Mouse (Mus musculus): Measurements from ENCODE around the gene Tbl1xr1. TPM values are rescaled to one million over a fixed set of nuclear protein-coding genes. Genes with fewer than 3 reads are reported as not detected.

Tbl1xr1 gene
- polyA plus RNA-seq, 1 experiment from 2014 or later = 29.0 TPM

DNA sequence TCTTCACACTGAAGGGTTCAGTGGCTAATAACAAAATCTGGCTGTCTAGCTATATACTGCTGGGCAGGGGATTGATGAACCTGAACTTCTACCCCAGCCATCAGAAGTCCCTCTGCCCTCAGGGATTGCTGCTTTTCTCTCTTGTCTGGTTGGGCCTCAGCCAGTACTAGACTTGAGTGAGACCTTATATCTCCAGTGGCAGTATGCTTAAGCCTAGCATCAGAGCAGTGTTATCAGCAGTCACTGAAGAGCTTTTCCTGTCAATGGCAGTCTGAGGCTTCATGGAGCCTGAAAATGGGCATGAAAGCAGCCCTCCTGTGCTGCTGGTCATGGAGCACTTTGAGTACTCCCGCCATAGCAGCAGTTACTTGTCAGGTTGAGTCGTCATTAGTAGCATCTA, 46.7 kb downstream of the Tbl1xr1 start:
- Histone ChIP-seq H3K4me3 (no peak overlapping the region), H3K27me3 (no peaks in the 10 kb centered on the region), H3K36me3 (no peaks in the 10 kb centered on the region), H3K4me2 (no peak overlapping the region), H3K9me3 (no peaks in the 10 kb centered on the region), H3K9ac (no peak overlapping the region), H3K27ac (no peak overlapping the region), H3K4me1 (0 out of 2 replicates have a peak, but pooled peaks cover 14% of the 10 kb centered on the region)
- WGBS = 65% methylated on average over 2 of the region's 2 CpGs
- ATAC-seq (ENCODE audit: borderline replicate concordance, extremely low read depth, low FRiP score, low TSS enrichment) = no peak

DNA sequence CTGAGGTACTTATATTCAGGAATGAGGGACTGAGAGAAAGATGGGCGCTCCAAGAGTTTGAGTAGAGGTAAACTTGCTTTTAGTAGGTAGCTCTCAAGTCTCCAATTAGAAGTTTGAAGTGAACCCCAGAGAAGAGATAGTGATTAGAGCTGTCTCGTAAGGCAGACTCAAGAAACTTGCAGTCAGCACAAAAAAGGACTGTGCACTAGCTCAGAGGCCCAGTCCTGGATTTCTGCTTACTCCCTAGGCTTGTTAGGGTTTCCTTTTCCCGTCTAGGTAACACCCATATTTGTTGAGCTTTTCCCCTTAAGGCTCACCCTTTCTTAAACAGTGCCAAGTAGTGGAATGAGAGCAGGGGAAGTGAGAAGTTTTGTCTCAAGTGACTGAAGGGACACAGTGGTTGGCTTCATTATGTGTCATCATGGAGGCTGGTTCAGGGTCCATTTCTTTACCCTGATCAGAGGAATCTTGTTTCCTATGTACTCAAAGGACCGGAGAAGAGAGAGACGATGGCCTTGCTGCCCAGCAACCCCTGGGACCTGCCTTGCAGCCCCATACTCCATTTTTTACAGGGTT, 49.9 kb downstream of the Tbl1xr1 start:
- H3K27me3 ChIP-seq = no peaks in the 10 kb centered on the region
- H3K36me3 ChIP-seq = peaks cover 3% of the 10 kb centered on the region; the same call in 1 of the 2 replicates
- H3K9me3 ChIP-seq = no peaks in the 10 kb centered on the region
- H3K4me3 ChIP-seq = no peak overlapping the region
- H3K4me2 ChIP-seq = no peak overlapping the region
- 76% methylated on average over 5 of the region's 5 CpGs for WGBS
- H3K4me1 ChIP-seq = 0 out of 2 replicates have a peak, but pooled peaks cover 8% of the 10 kb centered on the region
- H3K9ac ChIP-seq = no peak overlapping the region
- no peak overlapping the region for H3K27ac ChIP-seq
- ATAC-seq (ENCODE audit: borderline replicate concordance, extremely low read depth, low FRiP score, low TSS enrichment) = no peak

DNA sequence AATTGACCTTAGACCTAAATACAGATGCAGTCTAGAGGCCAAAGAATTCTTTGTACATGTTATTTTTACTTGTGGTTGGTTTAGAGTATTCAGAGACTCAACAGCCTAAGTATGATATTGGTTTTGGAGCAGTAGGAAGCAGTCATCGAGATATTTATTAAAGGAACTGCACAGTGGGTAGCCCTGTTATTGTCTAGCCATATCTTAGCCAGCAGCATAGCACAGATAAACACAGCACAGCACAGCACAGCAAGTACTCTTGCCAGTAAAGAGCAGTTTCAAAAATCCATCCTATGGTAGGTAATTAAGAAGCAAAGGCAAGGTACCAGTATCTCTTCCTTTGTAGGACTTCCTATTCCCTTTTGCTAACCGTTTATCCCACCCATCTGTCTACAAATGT, 54.8 kb downstream of the Tbl1xr1 start:
- no peak overlapping the region for H3K4me2 ChIP-seq
- H3K9me3 ChIP-seq = no peaks in the 10 kb centered on the region
- no peaks in the 10 kb centered on the region for H3K4me1 ChIP-seq
- no peak overlapping the region for H3K9ac ChIP-seq
- H3K27ac ChIP-seq = no peak overlapping the region
- 84% methylated on average over 2 of the region's 2 CpGs for WGBS
- H3K36me3 ChIP-seq = peaks cover 3% of the 10 kb centered on the region; the same call in 1 of the 2 replicates
- H3K27me3 ChIP-seq = no peaks in the 10 kb centered on the region
- H3K4me3 ChIP-seq = no peak overlapping the region
- ATAC-seq (ENCODE audit: borderline replicate concordance, extremely low read depth, low FRiP score, low TSS enrichment) = no peak

DNA sequence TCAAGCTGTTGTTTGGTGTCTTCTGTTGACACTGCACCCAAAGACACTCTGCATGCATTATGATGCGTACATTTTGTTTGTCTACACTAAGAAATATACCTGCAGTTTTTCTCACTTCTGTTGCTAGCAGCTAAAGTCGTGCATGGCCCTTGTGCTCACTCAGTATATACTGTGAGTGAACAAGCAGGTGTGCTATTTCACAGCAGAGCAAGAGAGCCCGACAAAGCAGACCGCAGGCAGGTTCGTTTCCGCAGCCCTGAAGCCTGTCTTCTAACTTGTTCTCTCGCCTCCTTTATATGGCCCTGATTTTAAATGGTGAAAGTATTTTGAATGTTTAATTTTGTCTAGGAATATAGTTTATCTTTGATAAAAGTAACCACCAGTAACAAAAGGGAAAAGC, 57.2 kb downstream of the Tbl1xr1 start:
- H3K4me3 ChIP-seq = no peak overlapping the region
- no peak for ATAC-seq (ENCODE audit: borderline replicate concordance, extremely low read depth, low FRiP score, low TSS enrichment)

DNA sequence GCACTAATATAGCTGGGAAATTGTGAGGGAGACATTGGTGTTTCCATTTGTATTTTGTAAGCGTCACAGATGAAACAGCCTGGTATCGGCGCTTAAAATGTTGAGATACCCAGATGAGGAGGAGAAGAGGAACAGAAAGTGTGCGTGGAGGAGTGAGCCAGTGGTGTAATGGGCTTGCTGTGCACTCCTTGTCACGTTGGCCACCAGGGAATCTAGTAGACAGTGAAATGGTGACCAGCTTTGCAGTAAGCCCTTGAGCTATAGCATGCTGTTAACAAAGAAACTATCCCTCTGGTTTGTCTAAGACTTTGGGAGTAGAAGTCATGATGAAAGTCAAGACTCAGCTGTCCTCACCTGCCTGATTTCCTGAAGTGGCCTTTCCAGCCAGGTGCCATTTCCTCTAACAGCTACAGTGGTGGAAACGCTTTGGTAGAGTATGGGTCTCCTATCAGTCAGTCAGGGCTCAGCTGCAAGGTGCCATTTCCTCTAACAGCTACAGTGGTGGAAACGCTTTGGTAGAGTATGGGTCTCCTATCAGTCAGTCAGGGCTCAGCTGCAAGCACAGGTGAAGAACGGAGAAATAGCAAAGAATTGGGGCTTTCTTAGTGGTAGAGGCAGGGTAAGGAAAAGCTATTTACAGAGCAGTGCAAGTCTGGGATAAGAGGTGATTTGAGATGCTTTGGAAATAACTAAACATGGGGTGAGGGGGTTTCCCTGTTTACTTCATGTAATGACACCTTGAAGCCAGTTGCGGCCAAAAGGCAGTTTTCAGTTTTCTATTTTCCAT, 61.5 kb downstream of the Tbl1xr1 start:
- Histone ChIP-seq H3K9me3 (no peaks in the 10 kb centered on the region), H3K4me2 (no peak overlapping the region), H3K27me3 (no peaks in the 10 kb centered on the region), H3K9ac (no peak overlapping the region), H3K27ac (no peak overlapping the region), H3K4me3 (no peak overlapping the region), H3K4me1 (no peaks in the 10 kb centered on the region), H3K36me3 (no peaks in the 10 kb centered on the region)
- no peak; the same call in 1 of the 2 replicates for ATAC-seq (ENCODE audit: borderline replicate concordance, extremely low read depth, low FRiP score, low TSS enrichment)
- 83% methylated on average over 9 of the region's 9 CpGs for WGBS

More for the DNA sequence above, 57.2 kb downstream of the Tbl1xr1 start:
- H3K4me2 ChIP-seq = no peak overlapping the region
- WGBS = 85% methylated on average over 7 of the region's 7 CpGs
- no peaks in the 10 kb centered on the region for H3K27me3 ChIP-seq
- H3K9me3 ChIP-seq = no peaks in the 10 kb centered on the region
- no peak overlapping the region for H3K9ac ChIP-seq
- H3K27ac ChIP-seq = no peak overlapping the region
- H3K4me1 ChIP-seq = no peaks in the 10 kb centered on the region
- H3K36me3 ChIP-seq = peaks cover 1% of the 10 kb centered on the region; the same call in 1 of the 2 replicates

DNA sequence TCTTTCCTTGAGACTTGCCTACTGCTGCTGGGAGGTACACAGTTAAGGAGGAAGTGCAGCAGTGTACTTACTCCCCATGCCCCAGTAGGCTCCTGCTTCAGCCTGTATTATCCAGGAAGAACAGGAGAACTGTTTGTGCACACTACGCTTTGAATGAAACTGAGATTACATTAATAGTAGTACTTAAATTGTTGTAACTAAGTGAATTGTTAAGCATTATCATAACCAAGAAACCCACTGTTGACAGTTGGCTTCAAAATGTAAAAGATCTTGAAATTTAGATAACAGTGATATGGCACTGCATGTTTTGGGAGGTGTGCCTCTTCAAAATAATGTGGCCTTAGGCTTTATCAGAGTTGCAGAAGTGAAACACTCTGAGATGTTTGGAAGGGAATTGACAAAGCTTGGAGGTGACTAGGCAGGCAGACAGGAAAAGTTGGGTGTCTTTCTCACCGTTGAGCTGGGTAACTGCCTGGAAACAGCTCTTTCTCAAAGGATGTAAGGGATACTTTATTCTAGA, 62.2 kb downstream of the Tbl1xr1 start:
- ATAC-seq (ENCODE audit: borderline replicate concordance, extremely low read depth, low FRiP score, low TSS enrichment) = no peak
- Histone ChIP-seq H3K9ac (no peak overlapping the region), H3K9me3 (no peaks in the 10 kb centered on the region), H3K4me2 (no peak overlapping the region), H3K27me3 (no peaks in the 10 kb centered on the region), H3K4me1 (0 out of 2 replicates have a peak, but pooled peaks cover 4% of the 10 kb centered on the region), H3K4me3 (no peak overlapping the region), H3K36me3 (no peaks in the 10 kb centered on the region), H3K27ac (no peak overlapping the region)
- WGBS = 65% methylated on average over 2 of the region's 2 CpGs

DNA sequence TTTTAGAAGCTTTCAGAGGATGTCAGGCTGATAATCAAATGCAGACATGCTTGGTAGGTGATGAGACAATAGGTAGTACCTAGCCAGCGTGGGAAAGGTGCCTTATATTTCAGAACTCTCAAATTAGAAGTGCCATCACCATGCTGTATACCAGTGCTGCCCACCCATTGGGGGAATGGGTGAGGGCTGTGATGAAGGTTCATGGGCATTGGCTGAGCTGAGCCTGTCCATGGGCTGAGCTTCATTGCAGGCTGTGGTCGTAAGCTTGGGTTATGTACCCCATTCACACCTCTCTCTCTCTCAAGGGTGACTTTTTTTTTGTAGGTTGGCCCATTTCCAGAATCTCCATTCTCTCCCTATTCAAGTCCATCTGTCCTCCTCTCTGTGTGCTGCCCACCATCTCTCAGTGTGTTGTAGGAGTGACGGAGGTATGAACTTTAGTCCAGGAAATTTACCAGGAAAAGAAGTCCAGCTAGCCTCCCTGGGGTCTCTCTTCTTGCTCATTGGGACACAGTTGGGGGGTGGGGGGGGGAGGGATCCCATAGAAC, 63.7 kb downstream of the Tbl1xr1 start:
- Histone ChIP-seq H3K4me1 (0 out of 2 replicates have a peak, but pooled peaks cover 4% of the 10 kb centered on the region), H3K9ac (no peak overlapping the region), H3K27ac (no peak overlapping the region), H3K9me3 (no peaks in the 10 kb centered on the region), H3K4me3 (no peak overlapping the region), H3K36me3 (no peaks in the 10 kb centered on the region), H3K27me3 (no peaks in the 10 kb centered on the region), H3K4me2 (no peak overlapping the region)
- 71% methylated on average over 3 of the region's 3 CpGs for WGBS
- no peak for ATAC-seq (ENCODE audit: borderline replicate concordance, extremely low read depth, low FRiP score, low TSS enrichment)

DNA sequence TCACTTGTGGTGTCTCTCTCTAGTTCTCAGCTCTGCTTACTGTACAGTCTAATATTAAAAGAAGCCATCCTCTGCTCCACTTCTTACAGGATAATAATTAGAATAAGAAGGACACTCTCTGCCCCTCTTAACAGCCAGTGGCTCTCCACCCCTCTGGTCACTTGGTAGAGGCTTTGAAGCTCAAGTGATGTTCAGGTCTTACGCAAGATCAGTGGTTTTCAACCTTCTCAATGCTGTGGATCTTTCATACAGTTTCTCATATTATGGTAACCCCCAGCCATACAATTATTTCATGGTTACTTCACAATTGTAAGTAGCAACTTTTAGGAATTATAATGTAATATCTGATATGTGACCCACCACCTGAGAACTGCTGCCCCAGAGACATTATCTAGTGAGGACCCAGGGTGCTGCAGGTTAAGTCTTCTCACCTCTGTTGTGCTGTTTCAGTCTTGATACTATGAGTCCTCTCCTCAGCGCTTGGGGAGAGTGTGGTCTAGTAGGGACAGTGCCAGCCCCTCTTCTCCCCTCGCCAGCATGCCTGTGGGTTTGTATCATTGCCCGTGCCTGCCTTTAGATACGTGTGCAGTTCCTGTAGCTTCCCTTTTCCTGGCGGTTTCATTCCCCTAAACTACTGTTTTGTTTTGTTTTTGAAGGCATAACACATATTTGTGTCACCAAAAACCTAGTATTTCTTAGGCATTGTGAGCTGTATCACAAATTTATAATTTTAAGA, 65.7 kb downstream of the Tbl1xr1 start:
- H3K9me3 ChIP-seq = no peaks in the 10 kb centered on the region
- no peak overlapping the region for H3K4me2 ChIP-seq
- H3K27me3 ChIP-seq = no peaks in the 10 kb centered on the region
- H3K4me3 ChIP-seq = no peak overlapping the region
- ATAC-seq (ENCODE audit: borderline replicate concordance, extremely low read depth, low FRiP score, low TSS enrichment) = no peak
- no peak overlapping the region for H3K27ac ChIP-seq
- H3K36me3 ChIP-seq = no peaks in the 10 kb centered on the region
- 81% methylated on average over 6 of the region's 6 CpGs for WGBS
- 0 out of 2 replicates have a peak, but pooled peaks cover 4% of the 10 kb centered on the region for H3K4me1 ChIP-seq
- no peak overlapping the region for H3K9ac ChIP-seq

DNA sequence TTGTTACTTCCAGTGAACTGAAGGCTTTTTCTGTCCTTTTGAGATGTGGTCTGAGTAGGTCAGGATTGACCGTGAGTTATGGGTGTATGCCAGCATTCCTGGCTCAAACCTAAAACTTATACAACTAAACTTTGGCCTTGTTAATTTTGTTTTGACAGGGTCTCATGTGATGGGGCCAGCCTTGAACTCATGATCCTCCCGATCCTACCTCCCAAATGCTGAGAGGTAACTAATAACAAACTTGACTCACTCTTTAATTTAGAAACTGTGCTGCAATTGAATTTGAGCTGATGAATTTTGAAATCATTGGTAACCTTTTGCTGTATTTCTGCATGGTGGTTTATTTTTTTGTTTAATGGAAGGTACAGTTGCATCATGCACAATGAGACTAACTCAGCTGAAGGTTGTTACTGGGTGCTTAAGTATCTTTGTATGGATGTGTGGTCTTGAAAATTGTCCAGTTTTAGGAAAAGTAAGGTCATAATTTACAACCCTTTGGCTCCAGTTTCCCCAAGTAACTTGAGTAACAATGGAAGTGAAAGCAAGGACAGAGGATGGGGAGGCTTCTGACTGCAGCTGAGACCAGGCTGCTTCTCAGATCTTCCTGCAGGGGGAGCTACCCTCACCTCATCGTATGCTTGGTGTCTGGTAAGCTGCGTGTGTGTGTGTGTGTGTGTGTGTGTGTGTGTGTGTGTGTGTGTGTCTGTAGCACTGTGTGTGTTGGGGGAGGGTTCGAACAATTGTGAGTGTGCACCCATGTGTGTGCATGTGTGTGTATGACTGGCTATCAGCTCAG, 66.6 kb downstream of the Tbl1xr1 start:
- 0 out of 2 replicates have a peak, but pooled peaks cover 4% of the 10 kb centered on the region for H3K4me1 ChIP-seq
- no peak overlapping the region for H3K4me3 ChIP-seq
- H3K27me3 ChIP-seq = no peaks in the 10 kb centered on the region
- no peak overlapping the region for H3K9ac ChIP-seq
- no peaks in the 10 kb centered on the region for H3K36me3 ChIP-seq
- H3K27ac ChIP-seq = no peak overlapping the region
- ATAC-seq (ENCODE audit: borderline replicate concordance, extremely low read depth, low FRiP score, low TSS enrichment) = no peak
- H3K4me2 ChIP-seq = no peak overlapping the region
- H3K9me3 ChIP-seq = no peaks in the 10 kb centered on the region
- 70% methylated on average over 5 of the region's 5 CpGs for WGBS

DNA sequence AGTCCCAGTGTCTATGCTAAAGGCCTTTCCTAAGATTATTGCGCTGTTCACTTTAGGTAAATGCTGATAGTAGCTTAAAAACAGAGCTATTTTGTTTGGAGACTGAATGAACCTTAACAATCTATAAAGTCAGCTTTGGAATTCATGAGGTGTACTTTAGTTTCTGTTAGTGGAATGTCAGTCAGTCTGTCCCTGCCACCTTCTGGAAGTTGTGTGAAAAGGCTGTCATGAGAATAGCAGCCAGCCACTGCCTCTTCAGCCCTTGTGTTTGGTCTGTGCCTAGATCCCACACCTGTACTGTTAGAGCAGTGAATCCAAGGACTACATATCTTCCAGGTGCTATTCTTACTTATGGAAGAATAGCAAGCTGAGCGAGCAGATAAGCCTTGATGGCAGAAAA, 67.8 kb downstream of the Tbl1xr1 start:
- Histone ChIP-seq H3K27me3 (no peaks in the 10 kb centered on the region), H3K4me1 (0 out of 2 replicates have a peak, but pooled peaks cover 4% of the 10 kb centered on the region), H3K27ac (no peak overlapping the region), H3K4me2 (no peak overlapping the region), H3K9me3 (no peaks in the 10 kb centered on the region), H3K9ac (no peak overlapping the region), H3K4me3 (no peak overlapping the region), H3K36me3 (no peaks in the 10 kb centered on the region)
- ATAC-seq (ENCODE audit: borderline replicate concordance, extremely low read depth, low FRiP score, low TSS enrichment) = no peak
- WGBS = 79% methylated on average over 2 of the region's 2 CpGs

DNA sequence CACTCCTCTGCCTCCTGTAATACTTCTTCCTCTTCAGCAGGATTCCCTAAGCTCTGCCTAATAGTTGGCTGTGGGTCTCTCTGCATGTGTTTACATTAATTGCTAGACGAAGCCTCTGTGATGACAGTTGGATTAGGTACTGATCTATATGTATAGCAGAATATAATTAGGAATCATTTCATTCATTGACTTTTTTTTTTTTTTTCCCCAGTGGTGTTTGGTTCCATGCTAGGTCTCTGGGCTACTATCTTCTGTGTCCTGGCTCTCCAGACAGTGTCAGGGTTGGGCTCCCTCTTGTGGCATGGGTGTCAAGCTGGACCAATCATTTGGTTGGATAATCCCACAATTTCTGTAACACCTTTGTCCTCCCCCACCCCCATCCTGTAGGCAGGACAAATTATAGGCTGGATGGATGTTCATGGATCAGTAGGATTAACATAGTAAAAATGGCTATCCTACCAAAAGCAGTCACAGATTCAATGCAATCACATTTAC, 71.0 kb downstream of the Tbl1xr1 start:
- Histone ChIP-seq H3K9ac (no peak overlapping the region), H3K27ac (no peak overlapping the region), H3K9me3 (no peaks in the 10 kb centered on the region), H3K4me2 (no peak overlapping the region), H3K27me3 (no peaks in the 10 kb centered on the region), H3K4me1 (0 out of 2 replicates have a peak, but pooled peaks cover 4% of the 10 kb centered on the region), H3K36me3 (no peaks in the 10 kb centered on the region), H3K4me3 (no peak overlapping the region)
- 44% methylated on average over 1 of the region's 1 CpGs for WGBS
- no peak for ATAC-seq (ENCODE audit: borderline replicate concordance, extremely low read depth, low FRiP score, low TSS enrichment)
